Mouse (Mus musculus) liver, embryonic 15.5 days (tissue): Measurements from ENCODE around the gene Csdc2. TPM values are rescaled to one million over a fixed set of nuclear protein-coding genes. Genes with fewer than 3 reads are reported as not detected.
A peak's percentile ranks its signal among the peaks of the same experiment; 100 is the strongest.
"Not testable (repeated sequence)": the region's sequence is repeated elsewhere in the genome, so short reads cannot be mapped to it uniquely, and the experiment has no call there.

Experiments
- ATAC-seq: fragments of 200-750 bp; cut with Nextera tagmentation; 2 replicates; pipeline ENCODE4 v1.8.0; 2017; ENCODE audit warnings: moderate number of reproducible peaks, mild to moderate bottlenecking, moderate library complexity; ENCODE audit not compliant: insufficient read depth
- H3K27ac ChIP-seq: fragments of 300-500 bp; sonication (generic); replicated peaks from 2 replicates; pipeline ENCODE4 v1.5.1; 2015; ENCODE audit warnings: mild to moderate bottlenecking, inconsistent platforms
- H3K27me3 ChIP-seq: fragments of 300-500 bp; sonication (generic); 2 replicates; pipeline ENCODE4 v1.6.1; 2015; ENCODE audit warnings: mild to moderate bottlenecking, inconsistent platforms
- H3K36me3 ChIP-seq: fragments of 300-500 bp; sonication (generic); replicated peaks from 2 replicates; pipeline ENCODE4 v1.6.1; 2015; ENCODE audit warnings: moderate library complexity, mild to moderate bottlenecking, inconsistent platforms
- H3K4me1 ChIP-seq: fragments of 300-500 bp; sonication (generic); replicated peaks from 2 replicates; pipeline ENCODE4 v1.6.1; 2015; ENCODE audit warnings: inconsistent platforms
- H3K4me2 ChIP-seq: fragments of 300-500 bp; sonication (generic); 2 replicates; pipeline ENCODE4 v1.6.1; 2015; ENCODE audit warnings: moderate library complexity, mild to moderate bottlenecking, inconsistent platforms
- H3K4me3 ChIP-seq: fragments of 300-500 bp; sonication (generic); replicated peaks from 2 replicates; pipeline ENCODE4 v1.5.1; 2015; ENCODE audit warnings: mild to moderate bottlenecking, inconsistent platforms
- H3K9ac ChIP-seq: fragments of 300-500 bp; sonication (generic); 2 replicates; pipeline ENCODE4 v1.6.1; 2015; ENCODE audit warnings: moderate library complexity, mild to moderate bottlenecking, inconsistent platforms
- H3K9me3 ChIP-seq: fragments of 300-500 bp; sonication (generic); replicated peaks from 2 replicates; pipeline ENCODE4 v1.6.1; 2016; ENCODE audit warnings: inconsistent platforms
- WGBS: fragments of 180-500 bp; shearing (Covaris S2); methylation state at CpG from one replicate; pipeline ENCODE4 v1.1.7; 2015; ENCODE audit warnings: mixed read lengths; ENCODE audit not compliant: insufficient replicate concordance; 5-methylcytosine and 5-hydroxymethylcytosine counted together
- polyA plus RNA-seq: library from polyadenylated mRNA; unstranded; fragments of >200 nt; fragmentation: Nextera tagmentation; extraction: Ambion mirVana; gene quantifications from 2 replicates; pipeline ENCODE4 v1.2.1, GENCODE M21; 2015

Gene Csdc2
- polyA plus RNA-seq, 1 experiment from 2014 or later = 0.96 TPM

DNA sequence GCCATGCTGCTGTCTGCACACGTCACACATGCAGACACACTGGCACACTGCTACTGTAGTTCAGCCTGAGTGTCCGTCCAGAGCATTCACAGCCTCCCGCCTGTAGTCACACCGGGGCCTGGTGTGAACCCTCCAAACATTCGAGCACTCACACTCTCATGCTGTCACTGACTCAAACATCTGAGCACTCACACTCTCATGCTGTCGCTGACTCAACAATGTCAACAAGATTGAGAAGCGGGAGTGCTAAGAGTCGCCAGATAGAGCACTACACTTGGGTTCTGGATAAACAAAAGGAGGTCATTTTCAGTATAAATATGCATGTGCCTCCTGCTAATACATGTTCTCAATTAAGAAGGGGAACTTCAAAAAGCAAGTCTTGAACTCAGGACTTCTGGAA is 28.6 kb upstream of the Csdc2 start:
- Histone ChIP-seq H3K4me2 (no peak overlapping the region), H3K9me3 (no peaks in the 10 kb centered on the region), H3K4me3 (no peak overlapping the region), H3K27me3 (no peaks in the 10 kb centered on the region), H3K27ac (no peak overlapping the region), H3K36me3 (peaks cover 99% of the 10 kb centered on the region), H3K9ac (no peak overlapping the region), H3K4me1 (0 out of 2 replicates have a peak, but pooled peaks cover 3% of the 10 kb centered on the region)
- ATAC-seq = no peak
- WGBS = 84% methylated on average over 8 of the region's 8 CpGs

- ATAC-seq, H3K4me3 ChIP-seq, H3K9ac ChIP-seq, H3K27me3 ChIP-seq, H3K9me3 ChIP-seq, H3K27ac ChIP-seq, H3K4me1 ChIP-seq, H3K4me2 ChIP-seq: not testable (repeated sequence)
- peaks cover 99% of the 10 kb centered on the region for H3K36me3 ChIP-seq
- WGBS = 71% methylated on average over 4 of the region's 4 CpGs
Observed at GRCm38 (mm10) chr15:81908767-81909166, 27.8 kb upstream of the Csdc2 start.

DNA sequence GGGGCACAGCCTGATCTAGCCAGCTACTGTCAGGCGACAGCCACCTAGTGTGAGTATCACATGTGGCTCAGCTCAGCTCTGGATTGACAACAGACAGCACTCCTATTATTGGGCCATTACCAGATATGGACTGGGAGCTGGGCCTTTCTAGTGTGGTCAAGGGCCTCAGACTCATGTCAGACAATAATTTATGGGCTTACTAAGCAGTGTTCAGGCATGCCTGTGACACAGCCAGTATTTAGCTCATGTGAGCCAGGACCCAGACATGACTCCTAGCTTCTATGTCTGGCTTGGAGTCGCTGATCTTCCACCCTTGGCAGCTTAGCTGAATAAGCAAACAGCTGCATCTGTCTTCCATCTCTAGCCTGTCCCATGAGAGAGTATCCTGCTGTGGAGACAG is 24.1 kb upstream of the Csdc2 start:
- Histone ChIP-seq H3K9ac (no peak overlapping the region), H3K36me3 (peaks cover 98% of the 10 kb centered on the region), H3K4me3 (no peak overlapping the region), H3K27me3 (no peaks in the 10 kb centered on the region), H3K4me2 (no peak overlapping the region), H3K9me3 (no peaks in the 10 kb centered on the region), H3K27ac (no peak overlapping the region), H3K4me1 (peaks cover 26% of the 10 kb centered on the region)
- ATAC-seq = no peak
- WGBS = 71% methylated on average over 2 of the region's 2 CpGs

GRCm38 (mm10) chr15:81914668-81915067 is 21.9 kb upstream of the Csdc2 start:
- no peak overlapping the region for H3K9ac ChIP-seq
- no peak overlapping the region for H3K4me3 ChIP-seq
- H3K27me3 ChIP-seq = no peaks in the 10 kb centered on the region
- no peaks in the 10 kb centered on the region for H3K9me3 ChIP-seq
- ATAC-seq = peak; percentile 29; the same call in 1 of the 2 replicates
- no peak overlapping the region; the same call in 1 of the 2 replicates for H3K4me2 ChIP-seq
- H3K27ac ChIP-seq = 0 out of 2 replicates have a peak overlapping the region, but pooled peaks have one; percentile 29
- WGBS = 42% methylated on average over 5 of the region's 5 CpGs
- H3K36me3 ChIP-seq = peaks cover 90% of the 10 kb centered on the region
- H3K4me1 ChIP-seq = peaks cover 26% of the 10 kb centered on the region

DNA sequence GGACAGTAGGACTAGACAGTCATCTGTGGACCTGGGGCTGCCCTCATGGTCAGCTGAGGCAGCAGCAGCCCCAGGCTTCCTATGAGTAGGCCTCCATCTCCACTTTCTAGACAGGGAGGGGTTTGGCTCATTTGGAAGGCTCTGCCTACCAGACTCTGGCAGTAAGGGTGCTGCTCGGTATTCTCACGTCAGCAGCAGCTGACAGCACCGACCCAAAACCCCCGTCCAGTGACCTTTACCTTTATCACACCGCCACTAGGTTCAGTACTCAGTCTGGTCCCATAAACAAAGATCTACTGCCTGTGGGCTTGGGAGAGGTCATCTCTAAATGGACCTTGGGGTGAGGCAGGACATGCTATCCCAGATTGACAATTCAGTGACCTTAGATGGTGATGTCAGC is 20.9 kb upstream of the Csdc2 start:
- H3K9ac ChIP-seq = no peak overlapping the region
- peaks cover 80% of the 10 kb centered on the region for H3K36me3 ChIP-seq
- no peaks in the 10 kb centered on the region for H3K9me3 ChIP-seq
- H3K4me3 ChIP-seq = no peak overlapping the region
- ATAC-seq = no peak
- 77% methylated on average over 5 of the region's 5 CpGs for WGBS
- H3K4me1 ChIP-seq = peaks cover 26% of the 10 kb centered on the region
- no peak overlapping the region for H3K4me2 ChIP-seq
- H3K27ac ChIP-seq = no peak overlapping the region
- no peaks in the 10 kb centered on the region for H3K27me3 ChIP-seq

GRCm38 (mm10) chr15:81917201-81917600 is 19.4 kb upstream of the Csdc2 start:
- H3K4me3 ChIP-seq = no peak overlapping the region
- H3K27me3 ChIP-seq = no peaks in the 10 kb centered on the region
- peaks cover 26% of the 10 kb centered on the region for H3K4me1 ChIP-seq
- H3K36me3 ChIP-seq = peaks cover 65% of the 10 kb centered on the region
- H3K9me3 ChIP-seq = no peaks in the 10 kb centered on the region
- no peak overlapping the region for H3K4me2 ChIP-seq
- no peak overlapping the region for H3K9ac ChIP-seq
- H3K27ac ChIP-seq = no peak overlapping the region
- WGBS = 84% methylated on average over 12 of the region's 12 CpGs
- ATAC-seq = no peak

DNA sequence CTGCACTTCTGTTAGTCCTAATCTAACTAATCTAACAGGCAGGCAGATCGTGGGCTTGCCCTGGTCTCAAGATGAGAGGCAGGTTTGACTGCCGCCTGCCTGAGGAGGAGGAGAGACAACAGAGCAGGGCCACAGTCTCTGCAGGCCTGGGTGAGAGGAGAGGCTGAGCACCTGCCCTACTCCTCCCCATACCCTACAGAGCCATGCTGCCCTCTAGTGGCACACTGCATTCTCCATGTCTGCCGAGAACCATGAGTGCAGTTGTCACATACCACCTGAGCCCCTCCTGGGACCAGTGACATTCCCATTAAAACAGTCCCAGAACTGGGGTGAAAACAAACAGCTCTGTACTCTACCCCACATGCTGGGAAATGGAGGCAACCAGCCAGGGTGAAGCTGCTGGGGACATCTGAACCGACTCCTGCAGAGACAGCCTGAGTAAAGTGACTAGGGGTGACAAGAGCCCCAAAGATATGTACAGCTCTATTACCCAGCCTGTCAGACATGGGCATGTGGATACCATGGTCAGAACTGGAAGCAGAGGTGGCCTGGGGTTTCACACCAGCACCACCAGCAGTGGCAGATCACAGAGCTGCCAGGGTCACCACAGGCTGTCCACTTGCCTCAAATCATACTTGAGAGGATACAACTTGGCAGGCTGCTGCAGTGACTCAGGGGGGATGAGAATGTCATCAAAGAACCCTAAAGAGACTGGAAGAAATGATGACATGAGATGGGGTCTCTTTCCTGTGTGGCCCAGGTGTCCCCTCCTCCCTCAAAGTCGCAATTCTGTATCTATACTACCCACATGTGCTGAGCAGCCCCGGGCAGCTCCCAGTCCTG is 18.7 kb upstream of the Csdc2 start:
- Histone ChIP-seq H3K27me3 (no peaks in the 10 kb centered on the region), H3K4me1 (peaks cover 26% of the 10 kb centered on the region), H3K9me3 (no peaks in the 10 kb centered on the region), H3K9ac (no peak overlapping the region), H3K4me2 (no peak overlapping the region), H3K36me3 (peaks cover 64% of the 10 kb centered on the region), H3K27ac (no peak overlapping the region), H3K4me3 (no peak overlapping the region)
- WGBS = 45% methylated on average over 6 of the region's 6 CpGs
- 0 out of 2 replicates have a peak, but pooled peaks have one; percentile 16 for ATAC-seq

- Histone ChIP-seq H3K4me2 (no peak overlapping the region), H3K9me3 (no peaks in the 10 kb centered on the region), H3K27me3 (no peaks in the 10 kb centered on the region), H3K4me1 (peaks cover 32% of the 10 kb centered on the region), H3K4me3 (no peak overlapping the region), H3K36me3 (peaks cover 52% of the 10 kb centered on the region), H3K9ac (no peak overlapping the region), H3K27ac (no peak overlapping the region)
- no peak for ATAC-seq
- WGBS = 72% methylated on average over 5 of the region's 5 CpGs
Observed at GRCm38 (mm10) chr15:81919062-81919461, 17.5 kb upstream of the Csdc2 start.

- no peak overlapping the region for H3K4me2 ChIP-seq
- H3K4me3 ChIP-seq = no peak overlapping the region
- no peaks in the 10 kb centered on the region for H3K27me3 ChIP-seq
- WGBS = 82% methylated on average over 10 of the region's 10 CpGs
- no peak for ATAC-seq
- H3K36me3 ChIP-seq = peaks cover 35% of the 10 kb centered on the region
- H3K9me3 ChIP-seq = no peaks in the 10 kb centered on the region
- H3K4me1 ChIP-seq = peaks cover 32% of the 10 kb centered on the region
- no peak overlapping the region for H3K9ac ChIP-seq
- H3K27ac ChIP-seq = no peak overlapping the region
Observed at GRCm38 (mm10) chr15:81920546-81921217, 15.9 kb upstream of the Csdc2 start.

DNA sequence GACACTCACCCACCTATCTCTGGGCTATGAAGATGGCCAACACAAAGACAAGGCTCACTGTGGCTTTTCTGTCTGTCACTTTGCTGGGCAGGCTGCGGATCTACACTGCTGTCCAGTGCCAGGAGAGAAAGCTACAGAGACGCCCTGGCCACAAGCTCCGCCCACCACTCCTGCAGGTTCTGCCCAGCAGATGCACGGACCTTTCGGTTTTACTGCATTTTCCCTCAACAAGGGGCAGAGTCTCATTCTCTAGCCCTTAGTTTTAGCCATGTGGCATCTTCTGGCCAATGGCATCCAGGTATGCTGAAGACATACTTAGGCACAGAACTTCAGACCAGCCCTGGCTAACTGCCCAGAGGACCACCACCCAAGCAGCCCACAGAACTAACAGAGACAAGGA is 15.3 kb upstream of the Csdc2 start:
- peaks cover 30% of the 10 kb centered on the region for H3K36me3 ChIP-seq
- WGBS = 56% methylated on average over 5 of the region's 5 CpGs
- H3K9me3 ChIP-seq = no peaks in the 10 kb centered on the region
- H3K4me3 ChIP-seq = no peak overlapping the region
- ATAC-seq = no peak
- peaks cover 35% of the 10 kb centered on the region for H3K4me1 ChIP-seq
- H3K9ac ChIP-seq = no peak overlapping the region
- no peak overlapping the region for H3K27ac ChIP-seq
- H3K4me2 ChIP-seq = no peak overlapping the region
- H3K27me3 ChIP-seq = no peaks in the 10 kb centered on the region

DNA sequence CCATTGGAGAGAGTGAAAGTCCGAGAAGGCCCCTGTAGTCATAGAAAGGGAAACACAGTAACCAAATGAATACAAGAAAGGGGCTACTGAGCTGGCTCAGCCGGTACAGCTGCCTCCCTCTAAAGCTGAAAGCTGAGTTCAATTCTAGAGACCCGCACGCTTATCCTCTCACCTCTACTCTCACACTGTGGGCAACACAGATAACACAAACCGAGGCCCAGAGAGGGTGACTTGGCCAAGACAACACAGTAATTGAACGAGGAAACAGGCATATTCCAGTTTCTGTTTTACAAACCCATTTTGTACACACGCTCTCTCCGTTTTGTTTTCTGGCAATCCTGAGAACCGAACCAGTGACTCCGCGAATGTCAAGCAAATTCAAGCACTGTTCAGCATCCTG is 11.6 kb upstream of the Csdc2 start:
- Histone ChIP-seq H3K27me3 (no peaks in the 10 kb centered on the region; the same call in 1 of the 2 replicates), H3K36me3 (peaks cover 5% of the 10 kb centered on the region; the same call in 1 of the 2 replicates), H3K27ac (peak overlapping the region; percentile 76), H3K9ac (peak overlapping the region; percentile 72), H3K4me2 (peak overlapping the region; percentile 100), H3K9me3 (no peaks in the 10 kb centered on the region), H3K4me1 (peaks cover 53% of the 10 kb centered on the region), H3K4me3 (peak overlapping the region; percentile 77)
- WGBS = 39% methylated on average over 11 of the region's 11 CpGs
- peak; percentile 33; the same call in 1 of the 2 replicates for ATAC-seq
